Mouse (Mus musculus) kidney, adult 11 months (tissue): ENCODE results near the gene Hhat.

Experiments used
- DNase-seq: peaks from one replicate; pipeline ENCODE4 v3.0.0; 2022

Gene Hhat

GRCm38 (mm10) chr1:192770495-192771331, at the start of gene Hhat:
Hhat (minus strand) TSS chr1:192771223.
- DNase-seq: peak; percentile 43

- no peak for DNase-seq
These were observed 47.3 kb upstream of the Hhat start for GRCm38 (mm10) chr1:192818334-192818733.

- no peak for DNase-seq
These were observed 44.8 kb upstream of the Hhat start for GRCm38 (mm10) chr1:192815789-192816188.

GRCm38 (mm10) chr1:192814700-192815099, 43.7 kb upstream of the Hhat start:
- DNase-seq: no peak

- DNase-seq: no peak
These were observed 41.7 kb upstream of the Hhat start for GRCm38 (mm10) chr1:192812758-192813157.

- DNase-seq: no peak
These were observed 41.3 kb upstream of the Hhat start for GRCm38 (mm10) chr1:192812290-192812689.

GRCm38 (mm10) chr1:192806168-192807157, 35.4 kb upstream of the Hhat start:
- DNase-seq: no peak

GRCm38 (mm10) chr1:192800338-192800737, 29.3 kb upstream of the Hhat start:
- DNase-seq: no peak

GRCm38 (mm10) chr1:192799165-192799991, 28.4 kb upstream of the Hhat start:
- no peak for DNase-seq

GRCm38 (mm10) chr1:192798212-192799164, 27.5 kb upstream of the Hhat start:
- DNase-seq: peak; percentile 33

GRCm38 (mm10) chr1:192797011-192797274, 25.9 kb upstream of the Hhat start:
- DNase-seq: no peak

GRCm38 (mm10) chr1:192796201-192797010, 25.4 kb upstream of the Hhat start:
- no peak for DNase-seq

- no peak for DNase-seq
These were observed 24.1 kb upstream of the Hhat start for GRCm38 (mm10) chr1:192794957-192795745.

- DNase-seq: no peak
These were observed 20.9 kb upstream of the Hhat start for GRCm38 (mm10) chr1:192791897-192792361.

GRCm38 (mm10) chr1:192790442-192790841, 19.4 kb upstream of the Hhat start:
- DNase-seq: no peak

GRCm38 (mm10) chr1:192789828-192790227, 18.8 kb upstream of the Hhat start:
- peak; percentile 27 for DNase-seq

- peak; percentile 35 for DNase-seq
These were observed 18.1 kb upstream of the Hhat start for GRCm38 (mm10) chr1:192789111-192789522.

GRCm38 (mm10) chr1:192786194-192786593, 15.2 kb upstream of the Hhat start:
- DNase-seq: no peak

GRCm38 (mm10) chr1:192785046-192785961, 14.3 kb upstream of the Hhat start:
- DNase-seq: no peak
